Mouse (Mus musculus) spleen, adult 2 months (tissue): ENCODE measurements around the gene Nr2f2.

ENCODE experiments used
- CTCF ChIP-seq: fragments of 200-500 bp; IDR thresholded peaks from 2 replicates; pipeline ENCODE4 v1.5.1; 2011; ENCODE audit warnings: mild to moderate bottlenecking, inconsistent platforms; ENCODE audit not compliant: insufficient read depth, insufficient read length, insufficient replicate concordance; ENCODE audit errors: extremely low read depth
- POLR2A ChIP-seq: fragments of 200-500 bp; IDR thresholded peaks from 2 replicates; pipeline ENCODE4 v1.6.1; 2011; ENCODE audit warnings: low read depth, low read length, inconsistent platforms

GRCm38 (mm10) chr7:70360611-70361382, 5.7 kb downstream of the Nr2f2 start:
- TF ChIP-seq CTCF (no peak), POLR2A (no peak)
